Mouse (Mus musculus): ENCODE results near the gene Rhbdd1. TPM values are rescaled to one million over a fixed set of nuclear protein-coding genes. Genes with fewer than 3 reads are reported as not detected.

Rhbdd1 gene
- polyA plus RNA-seq, 2 experiments: 7.0 to 8.7 TPM

- Histone ChIP-seq H3K4me1 (ENCODE audit: control insufficient read depth, insufficient read depth, low read length) (peaks cover 33% of the 10 kb centered on the region), H3K36me3 (ENCODE audit: control insufficient read depth, insufficient read depth, low read length) (no peaks in the 10 kb centered on the region), H3K4me3 (replicated peaks; ENCODE audit: low read length) (no peak overlapping the region), H3K27ac (replicated peaks; ENCODE audit: low read depth, low read length) (0 out of 2 replicates have a peak overlapping the region, but pooled peaks have one; percentile 61), H3K4me2 (replicated peaks; ENCODE audit: low read depth, low read length, severe bottlenecking) (peak overlapping the region; percentile 8; the same call in 1 of the 2 replicates), H3K9ac (ENCODE audit: low read depth, low read length, severe bottlenecking) (no peak overlapping the region), H3K9me3 (ENCODE audit: control insufficient read depth, low read length) (no peaks in the 10 kb centered on the region), H3K27me3 (ENCODE audit: control insufficient read depth, insufficient read depth, low read length) (no peaks in the 10 kb centered on the region)
- ATAC-seq (ENCODE audit: low FRiP score, low read depth) (peak; percentile 69), DNase-seq (ENCODE audit: low spot score) (peak; percentile 79)
- 18% methylated on average over 4 of the region's 4 CpGs for WGBS
- TF ChIP-seq POLR2A (IDR thresholded peaks at IDR 0.05; ENCODE audit: borderline replicate concordance, extremely low read depth, insufficient read depth, insufficient read length): no peak
These were observed 45.0 kb downstream of the Rhbdd1 start for GRCm38 (mm10) chr1:82361240-82361639.

DNA sequence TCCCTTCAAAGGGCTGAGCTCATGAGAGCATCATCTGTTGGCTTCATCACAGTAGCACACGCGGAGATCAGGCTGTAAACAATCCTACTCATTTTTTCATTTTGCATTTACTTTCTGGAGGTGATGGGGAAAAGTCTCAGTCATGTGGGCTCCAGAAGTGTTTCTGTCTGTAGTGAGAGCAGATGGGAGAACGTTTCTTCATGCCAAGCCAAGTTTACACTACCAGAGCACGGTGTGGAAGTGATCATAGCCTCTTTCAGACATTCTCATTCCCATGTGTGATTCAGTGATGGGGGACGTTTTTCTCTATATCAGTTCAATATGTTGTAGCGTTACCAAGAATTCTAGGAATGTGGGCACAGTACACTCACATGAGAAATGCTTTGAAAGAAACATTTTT is 45.9 kb downstream of the Rhbdd1 start:
- no peak overlapping the region for H3K4me2 ChIP-seq (replicated peaks; ENCODE audit: low read depth, low read length, severe bottlenecking)
- no peak overlapping the region for H3K4me3 ChIP-seq (replicated peaks; ENCODE audit: low read length)
- no peaks in the 10 kb centered on the region for H3K9me3 ChIP-seq (ENCODE audit: control insufficient read depth, low read length)
- 27% methylated on average over 6 of the region's 6 CpGs for WGBS
- ATAC-seq (ENCODE audit: low FRiP score, low read depth) (peak; percentile 32; the same call in 1 of the 2 replicates), DNase-seq (ENCODE audit: low spot score) (peak; percentile 75)
- peaks cover 33% of the 10 kb centered on the region for H3K4me1 ChIP-seq (ENCODE audit: control insufficient read depth, insufficient read depth, low read length)
- no peaks in the 10 kb centered on the region for H3K27me3 ChIP-seq (ENCODE audit: control insufficient read depth, insufficient read depth, low read length)
- no peaks in the 10 kb centered on the region for H3K36me3 ChIP-seq (ENCODE audit: control insufficient read depth, insufficient read depth, low read length)
- 0 out of 2 replicates have a peak overlapping the region, but pooled peaks have one; percentile 1 for H3K27ac ChIP-seq (replicated peaks; ENCODE audit: low read depth, low read length)
- H3K9ac ChIP-seq (ENCODE audit: low read depth, low read length, severe bottlenecking): no peak overlapping the region
- no peak for TF ChIP-seq POLR2A (IDR thresholded peaks at IDR 0.05; ENCODE audit: borderline replicate concordance, extremely low read depth, insufficient read depth, insufficient read length)

- Histone ChIP-seq H3K9ac (ENCODE audit: low read depth, low read length, severe bottlenecking) (no peak overlapping the region), H3K4me3 (replicated peaks; ENCODE audit: low read length) (no peak overlapping the region), H3K4me2 (replicated peaks; ENCODE audit: low read depth, low read length, severe bottlenecking) (no peak overlapping the region), H3K9me3 (ENCODE audit: control insufficient read depth, low read length) (no peaks in the 10 kb centered on the region), H3K4me1 (ENCODE audit: control insufficient read depth, insufficient read depth, low read length) (peaks cover 33% of the 10 kb centered on the region), H3K36me3 (ENCODE audit: control insufficient read depth, insufficient read depth, low read length) (no peaks in the 10 kb centered on the region), H3K27ac (replicated peaks; ENCODE audit: low read depth, low read length) (no peak overlapping the region), H3K27me3 (ENCODE audit: control insufficient read depth, insufficient read depth, low read length) (no peaks in the 10 kb centered on the region)
- WGBS: 50% methylated on average over 7 of the region's 7 CpGs
- no peak for TF ChIP-seq POLR2A (IDR thresholded peaks at IDR 0.05; ENCODE audit: borderline replicate concordance, extremely low read depth, insufficient read depth, insufficient read length)
- DNase-seq (ENCODE audit: low spot score): no peak
- ATAC-seq (ENCODE audit: low FRiP score, low read depth): no peak
These were observed 47.8 kb downstream of the Rhbdd1 start for GRCm38 (mm10) chr1:82364047-82364446.

DNA sequence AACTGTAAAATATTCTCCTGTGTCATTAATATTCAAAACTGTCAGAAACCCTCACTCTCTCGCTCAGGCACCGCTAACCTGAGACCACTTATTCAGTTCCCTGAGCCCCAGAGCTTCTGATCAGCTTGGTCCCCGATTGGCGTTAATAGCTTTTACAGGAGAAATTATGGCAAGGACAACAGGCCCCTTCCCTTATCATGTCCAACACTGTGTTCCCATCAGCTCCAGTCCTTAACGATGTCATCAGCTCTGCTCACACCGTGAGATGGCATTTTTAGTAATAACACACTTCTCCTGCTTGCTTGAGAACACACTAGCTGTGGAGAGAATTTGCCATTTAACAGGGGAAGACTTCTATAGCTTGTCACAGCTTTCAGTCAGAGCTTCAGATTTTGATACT is 48.2 kb downstream of the Rhbdd1 start:
- WGBS: 56% methylated on average over 6 of the region's 6 CpGs

DNA sequence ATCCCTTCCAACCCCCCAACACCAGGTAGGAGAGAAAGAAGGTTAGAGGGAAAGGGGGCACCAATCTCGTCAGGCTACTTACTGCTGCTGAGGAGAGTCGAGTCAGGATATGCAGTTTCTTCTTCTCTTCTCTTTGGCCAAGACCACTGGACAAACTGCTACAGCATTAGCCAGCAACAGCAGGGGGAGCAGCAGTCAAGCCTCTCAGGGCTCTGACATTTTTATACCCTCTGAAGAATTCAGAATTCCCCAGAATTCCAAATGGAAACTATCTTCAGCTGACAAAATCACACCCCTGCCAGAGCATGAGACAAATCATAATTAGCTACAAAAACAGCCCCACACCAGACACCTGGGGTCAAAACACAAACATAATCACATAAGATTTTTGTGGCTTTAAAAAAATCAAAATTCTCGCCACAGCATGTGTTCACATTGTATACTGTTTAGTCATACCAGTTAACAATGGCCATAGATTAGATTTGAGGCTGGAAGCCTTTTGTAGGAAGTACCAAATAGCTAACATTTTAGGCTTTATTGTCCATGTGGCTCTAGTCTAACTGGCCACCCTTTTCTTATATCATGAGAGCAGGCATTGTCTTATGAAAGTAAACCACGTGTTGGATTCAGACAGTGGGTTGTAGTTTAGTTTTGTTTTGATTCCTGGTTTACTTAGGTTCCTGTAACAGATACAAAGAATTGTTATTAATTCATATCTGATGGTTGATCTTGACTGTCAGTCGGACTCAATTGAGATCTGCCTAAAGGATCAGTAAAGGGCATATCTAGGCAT is 55.6 kb downstream of the Rhbdd1 start:
- DNase-seq (ENCODE audit: low spot score) (no peak), ATAC-seq (ENCODE audit: low FRiP score, low read depth) (no peak)
- H3K36me3 ChIP-seq (ENCODE audit: control insufficient read depth, insufficient read depth, low read length): no peaks in the 10 kb centered on the region
- 75% methylated on average over 5 of the region's 5 CpGs for WGBS
- H3K4me3 ChIP-seq (replicated peaks; ENCODE audit: low read length): no peak overlapping the region
- H3K9me3 ChIP-seq (ENCODE audit: control insufficient read depth, low read length): no peaks in the 10 kb centered on the region
- TF ChIP-seq POLR2A (IDR thresholded peaks at IDR 0.05; ENCODE audit: borderline replicate concordance, extremely low read depth, insufficient read depth, insufficient read length): no peak
- no peak overlapping the region for H3K27ac ChIP-seq (replicated peaks; ENCODE audit: low read depth, low read length)
- H3K4me2 ChIP-seq (replicated peaks; ENCODE audit: low read depth, low read length, severe bottlenecking): no peak overlapping the region
- H3K27me3 ChIP-seq (ENCODE audit: control insufficient read depth, insufficient read depth, low read length): no peaks in the 10 kb centered on the region
- no peaks in the 10 kb centered on the region; the same call in 1 of the 2 replicates for H3K4me1 ChIP-seq (ENCODE audit: control insufficient read depth, insufficient read depth, low read length)
- H3K9ac ChIP-seq (ENCODE audit: low read depth, low read length, severe bottlenecking): no peak overlapping the region

More for the DNA sequence above, 48.2 kb downstream of the Rhbdd1 start:
- H3K4me2 ChIP-seq (replicated peaks; ENCODE audit: low read depth, low read length, severe bottlenecking): no peak overlapping the region
- TF ChIP-seq POLR2A (IDR thresholded peaks at IDR 0.05; ENCODE audit: borderline replicate concordance, extremely low read depth, insufficient read depth, insufficient read length): no peak
- no peak overlapping the region for H3K4me3 ChIP-seq (replicated peaks; ENCODE audit: low read length)
- DNase-seq (ENCODE audit: low spot score) (no peak), ATAC-seq (ENCODE audit: low FRiP score, low read depth) (no peak)
- H3K9ac ChIP-seq (ENCODE audit: low read depth, low read length, severe bottlenecking): no peak overlapping the region
- no peaks in the 10 kb centered on the region for H3K27me3 ChIP-seq (ENCODE audit: control insufficient read depth, insufficient read depth, low read length)
- H3K4me1 ChIP-seq (ENCODE audit: control insufficient read depth, insufficient read depth, low read length): peaks cover 29% of the 10 kb centered on the region
- no peaks in the 10 kb centered on the region for H3K36me3 ChIP-seq (ENCODE audit: control insufficient read depth, insufficient read depth, low read length)
- H3K9me3 ChIP-seq (ENCODE audit: control insufficient read depth, low read length): no peaks in the 10 kb centered on the region
- no peak overlapping the region for H3K27ac ChIP-seq (replicated peaks; ENCODE audit: low read depth, low read length)

All from limb, embryonic 14.5 days (tissue).